Mouse (Mus musculus): ENCODE measurements around the gene Arl8a. TPM values are rescaled to one million over a fixed set of nuclear protein-coding genes. Genes with fewer than 3 reads are reported as not detected.
"Not testable (repeated sequence)": the region's sequence is repeated elsewhere in the genome, so short reads cannot be mapped to it uniquely, and the experiment has no call there.

Gene Arl8a
- total RNA-seq (2014; fragmentation: Nextera tagmentation) (35.6 and 48.5 TPM in 2 replicates), total RNA-seq (2017) (18.3 and 20.3 TPM in 2 replicates)

DNA sequence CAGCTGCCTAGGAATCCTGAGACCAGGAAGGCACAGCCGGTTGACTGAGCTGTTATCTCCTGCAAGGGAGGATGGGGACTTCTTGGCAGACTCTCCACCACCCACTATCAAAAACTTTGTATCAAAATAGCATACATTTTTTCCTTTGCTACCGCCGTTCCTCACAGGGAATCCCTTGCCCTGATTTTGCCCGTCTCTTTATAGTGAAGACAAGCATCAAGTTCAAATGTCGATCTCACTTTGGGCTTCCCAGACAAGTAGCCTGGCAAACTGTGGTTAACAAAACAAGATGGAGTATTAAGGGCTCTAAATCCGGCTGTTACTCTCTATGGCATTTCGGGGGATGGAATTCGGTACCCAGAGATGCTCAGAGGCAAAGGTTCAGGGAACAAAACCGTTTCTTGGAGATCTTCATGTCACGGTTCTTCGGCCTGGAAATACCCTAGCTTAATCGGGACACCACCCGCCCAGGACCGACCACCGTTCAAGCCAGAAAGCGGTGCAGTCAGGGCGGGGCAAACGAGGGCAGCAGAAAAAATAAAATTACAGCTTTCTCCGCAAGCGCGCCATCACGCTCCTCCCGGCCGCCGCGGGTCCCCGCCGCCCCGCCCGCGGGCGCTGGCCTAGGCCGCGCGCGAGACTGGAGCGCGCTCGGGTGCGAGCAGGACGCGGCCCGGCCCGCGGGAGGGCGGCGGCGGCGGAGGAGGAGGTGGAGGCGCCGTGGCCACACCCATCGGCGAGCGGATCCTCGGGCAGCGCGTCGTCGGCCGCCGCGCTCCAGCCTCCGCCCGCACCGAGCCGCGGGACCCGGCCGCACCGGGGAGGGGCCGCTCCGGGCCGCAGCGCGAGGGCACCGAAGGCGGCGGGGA lies at the start of gene Arl8a:
Arl8a (plus strand) TSS at position 748 of the 869 bp plus-strand sequence.
- peak; percentile 58 for ATAC-seq (replicated peaks; ENCODE audit: poor library complexity, severe bottlenecking)

DNA sequence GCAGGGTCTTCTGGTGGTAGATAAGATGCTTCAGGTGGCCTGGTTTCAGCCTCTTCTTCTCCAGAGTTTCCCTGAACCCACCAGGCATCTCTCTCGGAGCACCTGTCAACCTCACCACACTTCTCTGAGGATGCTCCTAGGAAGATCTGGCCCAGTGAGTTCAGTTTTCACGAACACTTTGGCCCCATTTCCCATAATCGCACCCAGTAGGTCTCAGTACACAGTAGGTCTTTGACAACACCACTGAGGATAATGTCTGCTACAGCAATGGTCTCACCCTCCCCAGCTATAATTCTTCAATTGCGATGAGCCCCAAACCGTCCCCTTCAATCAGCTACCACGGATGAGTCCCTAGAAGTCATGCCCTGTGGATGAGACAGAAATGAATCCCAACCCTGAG lies 49.2 kb upstream of the Arl8a start:
- no peak for ATAC-seq (replicated peaks; ENCODE audit: poor library complexity, severe bottlenecking)

DNA sequence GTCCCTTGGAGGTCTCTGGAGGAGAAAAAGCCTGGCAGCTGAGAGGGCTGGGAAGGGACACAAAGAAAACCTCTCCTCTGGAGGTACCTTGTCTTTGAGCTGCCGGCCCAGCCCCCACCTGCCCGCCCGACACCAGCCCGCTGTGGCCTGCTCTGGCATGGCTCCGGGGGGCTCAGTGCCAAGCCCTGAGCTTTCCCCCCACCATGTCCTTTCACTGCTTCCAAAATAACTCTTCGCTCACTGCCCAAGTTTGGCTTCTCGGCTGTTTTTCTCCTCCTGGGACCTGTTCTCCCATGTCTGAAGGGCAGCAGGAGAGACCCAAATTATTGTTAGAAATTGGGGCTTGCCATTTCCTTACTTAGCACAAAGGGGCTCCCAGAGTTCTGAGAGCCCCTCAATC lies 48.2 kb upstream of the Arl8a start:
- no peak for ATAC-seq (replicated peaks; ENCODE audit: poor library complexity, severe bottlenecking)

DNA sequence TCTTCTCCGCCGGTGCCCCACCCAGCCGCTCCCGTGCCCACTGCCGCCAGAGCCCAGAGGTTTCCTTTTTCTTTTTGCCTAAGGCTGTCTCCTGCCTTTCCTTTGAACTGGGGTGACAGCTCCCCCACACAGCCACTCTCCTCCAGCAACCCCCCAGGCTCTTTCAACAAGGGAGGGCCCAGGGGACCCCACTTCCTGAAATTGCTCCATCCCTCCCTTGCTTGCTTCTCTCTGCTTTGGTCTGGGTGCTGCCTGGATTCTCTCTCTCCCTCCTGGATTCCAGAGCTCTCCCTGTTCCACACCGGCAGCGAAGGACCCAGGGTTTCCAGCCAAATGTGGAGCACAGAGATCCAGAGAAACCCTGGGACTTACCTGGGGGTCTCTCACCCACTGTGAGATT lies 46.2 kb upstream of the Arl8a start:
- peak; percentile 66 for ATAC-seq (replicated peaks; ENCODE audit: poor library complexity, severe bottlenecking)

DNA sequence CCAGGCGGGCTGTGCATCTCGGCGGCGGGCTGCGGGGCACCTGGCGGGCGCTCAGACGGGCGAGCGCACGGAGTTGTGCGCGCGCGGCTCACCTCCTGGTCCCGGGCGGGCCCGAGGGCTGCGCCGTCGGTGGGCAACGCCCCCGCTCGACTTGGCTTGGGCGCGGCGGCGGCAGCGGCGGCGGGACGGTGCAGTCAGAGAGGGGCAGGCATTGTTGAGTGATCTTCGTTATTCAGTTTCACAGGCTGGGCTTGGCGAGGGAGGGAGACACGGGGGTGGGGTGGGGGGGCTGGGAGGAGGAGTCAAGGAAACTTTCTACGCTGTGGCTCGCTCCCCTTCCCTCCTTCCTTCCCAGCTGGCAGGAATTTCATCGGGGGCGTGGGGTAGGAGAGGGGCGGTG lies 41.5 kb upstream of the Arl8a start, which contains the start of gene Lgr6:
Lgr6 (minus strand) TSS at position 153 of the 400 bp plus-strand sequence.
- no peak; the same call in 1 of the 2 replicates for ATAC-seq (replicated peaks; ENCODE audit: poor library complexity, severe bottlenecking)

DNA sequence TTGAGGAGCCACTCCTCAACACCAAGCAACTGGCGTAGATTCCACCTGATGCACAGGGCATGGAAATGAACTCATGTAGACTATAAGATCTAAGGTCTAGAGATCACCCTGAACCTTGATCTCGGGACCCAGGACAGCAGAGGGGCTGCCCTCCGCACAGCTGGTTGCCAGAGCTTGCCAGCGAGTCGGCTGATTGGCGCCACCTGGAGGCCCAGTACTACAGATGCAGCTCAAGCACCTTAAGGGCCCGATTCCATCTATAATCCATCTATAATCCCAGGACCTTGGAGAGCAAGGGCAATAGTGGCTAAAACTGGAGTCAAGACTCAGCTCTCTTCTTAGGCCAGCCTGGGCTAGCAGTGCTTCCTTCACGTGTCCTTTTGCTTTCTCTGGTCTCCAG lies 40.7 kb upstream of the Arl8a start:
- peak; percentile 77 for ATAC-seq (replicated peaks; ENCODE audit: poor library complexity, severe bottlenecking)

DNA sequence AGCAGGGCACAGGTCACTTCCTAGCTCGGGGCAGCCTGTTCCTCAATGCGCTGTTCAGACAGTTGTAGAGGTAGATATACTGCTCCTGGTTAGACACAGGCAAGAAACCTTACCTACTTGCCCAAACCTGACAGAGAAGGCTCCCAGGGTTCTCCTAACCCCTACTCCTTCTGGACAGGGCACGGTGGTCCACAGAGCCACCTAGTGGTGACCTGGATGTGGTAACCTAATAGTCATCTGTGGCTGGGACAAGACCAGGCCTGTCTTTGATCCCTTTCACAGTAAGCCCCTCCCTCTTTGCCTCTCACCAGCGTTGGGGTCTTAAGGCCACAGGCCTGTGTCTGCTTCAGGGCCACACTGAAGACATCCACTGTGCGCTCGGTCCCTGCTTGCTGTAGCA lies 38.0 kb upstream of the Arl8a start:
- ATAC-seq (replicated peaks; ENCODE audit: poor library complexity, severe bottlenecking): peak; percentile 37

DNA sequence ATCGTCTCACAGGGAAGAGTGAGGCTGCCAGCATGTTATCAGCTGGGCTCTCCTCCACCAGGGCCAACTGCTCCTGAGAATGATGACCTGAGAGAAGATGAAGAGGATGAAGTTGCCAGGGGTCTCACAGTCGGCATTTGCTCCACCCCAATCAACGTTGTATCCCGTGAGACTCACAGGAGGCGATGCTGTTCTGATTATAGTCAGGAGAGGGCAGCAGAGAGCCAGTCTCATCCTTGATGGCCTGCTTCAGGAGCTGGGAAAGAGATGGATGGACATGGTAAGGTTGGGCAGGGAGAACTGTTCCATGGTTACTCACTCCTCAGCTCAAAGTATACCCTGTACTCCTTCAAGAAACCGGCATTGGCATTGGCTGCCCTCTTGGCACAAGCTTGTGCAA lies 36.5 kb upstream of the Arl8a start:
- ATAC-seq (replicated peaks; ENCODE audit: poor library complexity, severe bottlenecking): peak; percentile 41

DNA sequence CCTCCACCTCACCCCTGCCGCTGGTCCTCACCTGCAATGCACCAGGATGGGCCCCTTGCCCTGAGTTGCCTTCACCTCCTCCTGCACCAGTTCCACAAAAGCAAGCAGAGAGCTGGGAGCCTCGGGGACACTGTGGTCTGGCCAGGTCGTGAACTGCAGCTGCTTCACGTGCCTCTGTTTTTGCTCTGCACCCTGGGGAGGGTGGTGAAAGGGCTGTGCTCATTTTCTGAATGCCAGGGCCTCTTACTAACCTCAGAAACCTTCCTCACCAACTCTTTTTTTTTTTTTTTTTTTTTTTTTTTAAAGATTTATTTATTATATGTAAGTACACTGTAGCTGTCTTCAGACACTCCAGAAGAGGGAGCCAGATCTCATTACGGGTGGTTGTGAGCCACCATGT lies 35.4 kb upstream of the Arl8a start:
- ATAC-seq (replicated peaks; ENCODE audit: poor library complexity, severe bottlenecking): not testable (repeated sequence)

DNA sequence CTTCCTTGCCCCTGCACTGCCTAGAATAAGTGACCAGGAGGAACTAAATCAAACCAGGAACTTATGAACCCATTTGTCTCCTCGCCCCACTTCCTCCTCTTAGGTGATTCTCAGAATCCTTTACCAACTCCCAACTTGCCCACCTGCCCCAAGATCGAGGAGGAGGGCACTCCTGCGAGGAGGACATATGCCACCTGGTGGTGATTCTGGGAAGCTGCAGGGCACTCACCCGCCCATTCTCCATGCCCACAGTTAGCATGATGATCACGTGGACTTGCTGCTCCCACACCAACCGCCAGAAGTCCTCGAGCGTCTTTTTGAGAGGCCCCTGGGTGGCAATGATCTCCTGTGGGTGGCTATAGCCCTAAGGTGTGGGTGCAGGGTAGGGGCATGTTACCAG lies 34.0 kb upstream of the Arl8a start:
- peak; percentile 87 for ATAC-seq (replicated peaks; ENCODE audit: poor library complexity, severe bottlenecking)

DNA sequence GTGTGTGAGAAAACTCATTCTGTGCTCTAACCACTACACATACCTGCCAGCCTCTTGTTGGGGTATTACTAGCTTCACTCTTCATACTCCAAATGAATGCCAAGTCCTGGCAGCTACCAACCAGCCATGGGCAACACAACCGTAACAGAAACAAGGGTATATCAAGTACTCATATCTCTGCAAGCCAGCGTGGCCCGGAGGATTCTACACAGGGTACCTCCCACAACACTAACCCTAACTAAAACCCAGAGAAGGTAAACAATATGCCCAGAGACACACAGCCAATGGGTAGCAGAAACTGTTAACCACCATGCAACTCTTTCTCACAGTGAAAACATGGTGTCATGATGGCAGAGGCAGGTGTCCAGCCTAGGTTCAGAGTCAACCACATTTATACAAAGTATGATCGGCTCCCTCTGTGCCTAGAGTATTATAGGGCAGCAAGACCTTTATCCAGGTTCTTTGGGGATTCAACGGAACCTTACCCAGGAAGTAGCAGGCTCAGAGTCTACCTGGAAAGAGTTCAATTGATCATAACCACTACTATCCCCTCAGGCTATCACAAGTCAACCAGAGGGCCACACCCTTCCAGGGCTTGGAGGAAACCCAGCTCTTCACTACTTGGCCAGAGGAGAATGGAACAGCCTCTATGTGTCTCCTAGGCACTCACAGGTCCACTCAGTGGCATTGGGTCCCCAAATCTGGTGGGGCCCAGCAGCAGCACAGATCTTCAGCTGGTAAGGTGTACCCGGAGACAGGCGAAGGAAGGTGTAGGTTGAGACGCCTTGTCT lies 21.9 kb upstream of the Arl8a start:
- no peak for ATAC-seq (replicated peaks; ENCODE audit: poor library complexity, severe bottlenecking)

DNA sequence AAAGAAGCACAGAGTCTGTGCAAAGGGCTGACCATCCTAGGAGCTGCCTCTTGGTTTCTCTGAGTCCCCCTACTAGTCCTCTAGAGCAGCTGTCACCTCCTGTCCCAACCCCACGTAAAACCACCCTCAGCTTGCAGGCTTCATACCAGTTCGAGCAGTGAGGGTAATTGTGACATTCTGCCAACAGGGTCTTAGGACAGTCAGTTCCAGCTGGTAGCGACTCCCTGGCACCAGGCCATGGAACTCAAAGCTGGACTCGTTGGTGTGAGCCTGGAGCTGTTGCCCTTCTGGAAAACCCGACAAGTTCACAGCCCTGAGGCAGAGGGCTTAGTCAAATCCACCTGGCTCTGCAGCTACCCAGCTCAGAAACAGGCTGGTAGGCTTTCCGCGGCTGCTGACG lies 20.6 kb upstream of the Arl8a start:
- no peak for ATAC-seq (replicated peaks; ENCODE audit: poor library complexity, severe bottlenecking)

DNA sequence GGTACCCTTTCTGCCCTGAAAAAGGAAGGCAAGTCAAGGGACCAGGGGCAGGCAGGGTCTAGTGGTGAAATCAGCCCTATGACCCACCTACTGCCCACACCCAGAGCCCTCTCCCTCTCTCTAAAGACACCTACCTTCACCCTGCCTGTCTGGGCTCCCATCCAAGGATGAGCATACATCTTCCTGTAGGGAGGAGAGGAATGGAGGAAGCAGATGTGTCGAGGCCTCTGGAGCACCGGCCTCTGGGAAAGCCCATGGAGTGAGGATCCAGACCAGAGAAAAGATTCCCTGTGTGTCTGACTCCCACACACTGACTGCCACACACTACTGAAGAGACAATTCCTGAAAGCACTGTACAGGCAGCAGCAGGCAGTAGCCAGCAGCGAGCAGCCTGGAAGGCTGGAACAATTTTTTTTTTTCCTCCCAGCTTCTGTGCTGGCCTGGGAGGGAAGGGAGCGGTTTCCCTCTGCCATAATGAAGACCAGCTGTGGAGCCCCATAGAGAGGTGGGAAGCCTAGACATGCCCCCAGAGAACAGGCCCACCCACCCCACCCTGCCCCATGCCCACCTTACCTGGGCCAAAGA lies 20.1 kb upstream of the Arl8a start:
- ATAC-seq (replicated peaks; ENCODE audit: poor library complexity, severe bottlenecking): no peak

DNA sequence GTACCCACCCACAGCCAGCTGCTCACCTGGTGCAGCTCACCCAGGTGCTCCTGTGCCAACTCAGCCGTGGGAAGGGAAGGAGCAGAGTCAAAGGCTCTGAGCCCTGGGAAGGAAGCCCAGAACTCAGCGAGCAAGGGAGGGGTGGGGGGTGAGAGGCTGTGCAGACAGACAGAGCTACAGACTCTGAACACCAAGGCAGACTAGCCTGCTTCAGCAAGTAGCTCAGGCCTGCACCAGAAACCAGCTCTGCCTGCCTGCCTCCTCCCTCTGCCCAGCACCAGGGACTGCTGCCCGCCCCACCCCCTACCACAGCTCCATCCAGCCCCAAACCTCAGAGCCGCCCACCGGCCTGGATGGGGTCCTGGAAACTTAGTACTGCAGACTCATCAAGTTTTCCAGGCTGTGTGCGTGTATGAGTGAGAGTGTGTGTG lies 18.6 kb upstream of the Arl8a start:
- no peak for ATAC-seq (replicated peaks; ENCODE audit: poor library complexity, severe bottlenecking)

DNA sequence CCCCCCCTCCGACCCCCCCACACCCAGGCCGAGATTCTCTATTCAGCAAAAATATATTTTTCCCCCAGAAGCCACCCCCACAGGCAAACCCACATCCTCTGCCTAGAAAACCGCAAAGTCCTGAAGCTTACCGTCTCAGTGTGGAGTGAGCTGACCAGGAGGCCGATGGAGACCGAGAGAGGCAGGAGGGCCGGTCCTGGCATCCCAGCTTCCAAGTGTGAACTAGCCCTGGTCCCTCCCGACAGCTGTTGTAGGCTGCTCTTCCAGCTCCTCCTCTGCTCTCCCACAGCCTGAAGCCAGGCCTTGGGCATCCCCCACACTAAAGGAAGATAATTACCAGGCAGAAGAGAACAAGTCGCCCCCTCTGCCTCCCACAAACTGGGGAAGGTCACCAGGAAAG lies 17.6 kb upstream of the Arl8a start:
- ATAC-seq (replicated peaks; ENCODE audit: poor library complexity, severe bottlenecking): no peak

DNA sequence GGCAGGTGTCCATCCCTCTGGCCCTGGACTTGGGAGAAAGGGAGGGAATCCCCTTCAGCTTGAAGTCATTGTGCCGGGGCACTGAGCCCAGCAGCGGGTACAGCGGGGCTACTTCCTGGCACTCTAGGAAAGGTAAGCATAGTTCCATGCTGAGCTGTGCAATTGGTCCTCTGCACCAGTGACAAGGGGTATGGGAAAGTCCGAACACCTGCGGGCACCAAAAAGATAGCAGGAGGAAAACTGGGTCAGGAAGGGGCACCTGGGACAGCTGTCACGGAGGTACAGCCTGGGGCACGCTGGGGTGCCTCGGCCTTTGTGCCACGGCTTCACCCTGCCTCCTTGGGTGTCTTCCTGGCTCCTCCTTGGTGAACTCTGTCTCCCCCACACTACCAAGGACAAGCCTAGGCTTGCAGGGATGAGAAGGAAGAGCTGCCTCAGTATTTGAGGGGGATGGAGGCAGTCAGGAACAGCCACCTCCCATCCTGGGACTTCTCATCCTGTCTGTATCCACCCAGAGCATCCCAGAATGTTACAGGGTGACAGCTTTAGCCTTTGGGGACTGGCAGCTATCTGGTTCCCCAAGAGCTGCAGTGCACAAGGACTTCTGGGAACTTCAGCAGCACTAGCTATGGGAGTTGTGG lies 17.0 kb upstream of the Arl8a start:
- no peak for ATAC-seq (replicated peaks; ENCODE audit: poor library complexity, severe bottlenecking)

DNA sequence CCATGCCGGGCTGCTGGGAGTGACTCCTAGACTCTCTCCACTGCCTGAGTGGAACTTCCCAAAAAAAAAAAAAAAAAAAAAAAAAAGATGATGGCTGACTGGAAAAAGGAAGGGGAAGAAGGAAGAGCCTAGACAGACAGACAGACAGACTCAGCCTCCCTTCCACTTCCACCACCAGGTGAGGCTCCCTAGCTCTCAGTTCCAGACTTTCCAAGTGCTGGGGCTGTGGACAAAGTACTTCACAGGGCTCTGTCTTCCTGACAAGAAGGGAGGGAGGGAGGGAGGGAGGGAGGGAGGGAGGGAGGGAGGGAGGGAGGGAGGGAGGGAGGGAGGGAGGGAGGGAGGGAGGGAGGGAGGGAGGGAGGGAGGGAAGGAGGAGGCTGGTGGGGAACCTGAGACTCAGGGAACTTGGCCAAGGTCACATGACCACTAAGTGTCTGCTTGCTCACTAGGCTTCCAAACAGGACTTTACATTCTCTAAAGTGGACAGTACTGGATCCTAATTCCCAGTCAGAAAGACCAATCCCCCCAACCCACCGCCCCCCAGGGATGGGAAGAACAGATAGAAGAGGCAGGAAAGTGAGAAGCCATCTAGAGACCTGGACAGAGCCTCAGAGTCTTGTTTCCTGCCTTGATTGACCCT lies 16.1 kb upstream of the Arl8a start:
- no peak for ATAC-seq (replicated peaks; ENCODE audit: poor library complexity, severe bottlenecking)

DNA sequence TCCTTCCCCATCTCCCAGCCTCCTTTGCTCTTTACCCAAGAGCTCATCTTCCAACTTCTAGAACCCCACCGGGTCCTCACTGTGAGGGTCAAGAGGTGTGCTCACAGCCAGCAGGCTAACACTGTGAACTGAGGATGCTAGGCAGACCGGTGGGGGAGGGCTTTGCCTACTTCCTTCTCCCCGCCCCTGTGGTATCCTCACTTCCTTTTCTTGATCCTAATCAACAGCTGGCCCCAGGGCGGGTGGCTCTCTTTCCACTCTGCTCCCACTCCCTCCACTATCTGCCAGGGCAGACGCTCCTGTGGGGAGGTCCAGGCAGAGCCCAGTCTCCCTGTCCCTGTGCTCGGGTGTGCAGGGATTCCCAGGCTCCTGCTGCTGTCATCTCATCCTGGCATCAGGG lies 15.6 kb upstream of the Arl8a start:
- ATAC-seq (replicated peaks; ENCODE audit: poor library complexity, severe bottlenecking): peak; percentile 57

DNA sequence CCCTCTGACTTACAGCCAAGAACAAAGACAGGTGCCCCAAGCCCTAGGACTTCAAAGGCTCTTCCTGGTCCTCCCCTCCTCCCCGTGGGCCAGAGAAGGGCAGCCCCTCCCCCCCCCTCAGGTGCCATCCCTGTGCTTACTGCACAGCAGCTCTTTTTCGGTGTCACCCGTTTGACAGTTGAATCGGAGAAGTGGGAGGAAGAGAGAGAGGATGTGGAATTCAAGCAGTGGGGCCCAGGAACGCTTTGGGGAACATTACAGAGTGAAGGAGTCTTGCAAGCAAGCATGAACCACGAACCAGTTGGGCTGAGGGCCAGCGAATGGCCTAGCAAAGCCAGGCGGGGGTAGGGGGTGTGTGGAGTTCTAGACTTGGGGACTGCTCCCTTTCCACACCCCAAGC lies 15.1 kb upstream of the Arl8a start:
- ATAC-seq (replicated peaks; ENCODE audit: poor library complexity, severe bottlenecking): no peak

DNA sequence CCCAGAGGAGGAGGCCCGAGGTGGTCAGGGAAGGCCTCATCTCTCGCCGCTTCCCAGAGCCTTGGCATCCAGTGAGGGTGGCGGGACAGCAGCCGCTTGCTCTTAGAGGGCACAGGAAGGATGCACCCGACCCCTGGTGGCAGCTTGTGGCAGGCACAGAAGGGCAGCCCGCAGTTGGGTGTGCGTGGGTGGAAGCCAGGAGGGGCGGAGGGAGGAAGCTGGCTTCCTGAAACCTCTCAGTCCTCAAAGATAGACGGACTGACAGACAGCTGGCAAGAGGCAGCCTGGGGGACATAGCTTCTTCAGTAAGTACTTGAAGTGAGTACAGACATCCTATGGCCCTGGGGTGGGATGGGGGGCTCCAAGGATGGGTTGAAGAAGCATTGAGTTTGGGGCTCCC lies 14.2 kb upstream of the Arl8a start, which contains the start of gene Ptpn7:
Ptpn7 (plus strand) TSS at position 228 of the 400 bp plus-strand sequence.
- ATAC-seq (replicated peaks; ENCODE audit: poor library complexity, severe bottlenecking): peak; percentile 61
